Mouse (Mus musculus): ENCODE measurements at regions not wholly inside any gene's neighbourhood (a gene's known extent, or its start where the extent isn't known, plus 50 kb on each side); places are given as distances from the start of the nearest gene placed in this dataset.

GRCm38 (mm10) chr14:99366281-99366987 is 67.9 kb downstream of the Klf5 start:
- no peak for DNase-seq (ENCODE audit: low spot score)

GRCm38 (mm10) chr14:99366996-99367555 is 68.6 kb downstream of the Klf5 start:
- no peak for DNase-seq (ENCODE audit: low spot score)

GRCm38 (mm10) chr14:99369366-99369765 is 70.9 kb downstream of the Klf5 start:
- DNase-seq (ENCODE audit: low spot score) = no peak

- DNase-seq (ENCODE audit: low spot score) = no peak
Observed at GRCm38 (mm10) chr14:99373682-99374081, 75.2 kb downstream of the Klf5 start.

- DNase-seq (ENCODE audit: low spot score) = no peak
Observed at GRCm38 (mm10) chr14:99375040-99375610, 76.6 kb downstream of the Klf5 start.

GRCm38 (mm10) chr14:99376652-99377502 is 78.4 kb downstream of the Klf5 start:
- DNase-seq (ENCODE audit: low spot score) = no peak

- no peak for DNase-seq (ENCODE audit: low spot score)
Observed at GRCm38 (mm10) chr14:99381262-99382017, 82.9 kb downstream of the Klf5 start.

GRCm38 (mm10) chr14:99382051-99382450 is 83.6 kb downstream of the Klf5 start:
- no peak for DNase-seq (ENCODE audit: low spot score)

GRCm38 (mm10) chr14:99383170-99383569 is 84.7 kb downstream of the Klf5 start:
- no peak for DNase-seq (ENCODE audit: low spot score)

GRCm38 (mm10) chr14:99387581-99387980 is 89.1 kb downstream of the Klf5 start:
- no peak for DNase-seq (ENCODE audit: low spot score)

GRCm38 (mm10) chr14:99389306-99389705 is 90.8 kb downstream of the Klf5 start:
- DNase-seq (ENCODE audit: low spot score) = no peak

GRCm38 (mm10) chr14:99391700-99392099 is 93.2 kb downstream of the Klf5 start:
- DNase-seq (ENCODE audit: low spot score) = no peak

- DNase-seq (ENCODE audit: low spot score) = no peak
Observed at GRCm38 (mm10) chr14:99392813-99393212, 94.3 kb downstream of the Klf5 start.

GRCm38 (mm10) chr14:99393611-99394010 is 95.1 kb downstream of the Klf5 start:
- no peak for DNase-seq (ENCODE audit: low spot score)

GRCm38 (mm10) chr14:99403155-99403726 is 104.8 kb downstream of the Klf5 start:
- no peak for DNase-seq (ENCODE audit: low spot score)

GRCm38 (mm10) chr14:99405228-99405627 is 106.7 kb downstream of the Klf5 start:
- no peak for DNase-seq (ENCODE audit: low spot score)

GRCm38 (mm10) chr14:99411835-99412234 is 113.3 kb downstream of the Klf5 start:
- DNase-seq (ENCODE audit: low spot score) = no peak

- DNase-seq (ENCODE audit: low spot score) = no peak
Observed at GRCm38 (mm10) chr14:99416169-99416568, 117.7 kb downstream of the Klf5 start.

- no peak for DNase-seq (ENCODE audit: low spot score)
Observed at GRCm38 (mm10) chr14:99418970-99419369, 120.5 kb downstream of the Klf5 start.

- DNase-seq (ENCODE audit: low spot score) = no peak
Observed at GRCm38 (mm10) chr14:99423334-99423733, 124.8 kb downstream of the Klf5 start.

- no peak for DNase-seq (ENCODE audit: low spot score)
Observed at GRCm38 (mm10) chr14:99427049-99427448, 128.6 kb downstream of the Klf5 start.

GRCm38 (mm10) chr14:99430323-99430722 is 131.8 kb downstream of the Klf5 start:
- no peak for DNase-seq (ENCODE audit: low spot score)
